Mouse (Mus musculus): ENCODE data around the gene Pml. TPM values are rescaled to one million over a fixed set of nuclear protein-coding genes. Genes with fewer than 3 reads are reported as not detected.

Gene Pml
- polyA plus RNA-seq, 1 experiment from 2014 or later, result 3.9 TPM

DNA sequence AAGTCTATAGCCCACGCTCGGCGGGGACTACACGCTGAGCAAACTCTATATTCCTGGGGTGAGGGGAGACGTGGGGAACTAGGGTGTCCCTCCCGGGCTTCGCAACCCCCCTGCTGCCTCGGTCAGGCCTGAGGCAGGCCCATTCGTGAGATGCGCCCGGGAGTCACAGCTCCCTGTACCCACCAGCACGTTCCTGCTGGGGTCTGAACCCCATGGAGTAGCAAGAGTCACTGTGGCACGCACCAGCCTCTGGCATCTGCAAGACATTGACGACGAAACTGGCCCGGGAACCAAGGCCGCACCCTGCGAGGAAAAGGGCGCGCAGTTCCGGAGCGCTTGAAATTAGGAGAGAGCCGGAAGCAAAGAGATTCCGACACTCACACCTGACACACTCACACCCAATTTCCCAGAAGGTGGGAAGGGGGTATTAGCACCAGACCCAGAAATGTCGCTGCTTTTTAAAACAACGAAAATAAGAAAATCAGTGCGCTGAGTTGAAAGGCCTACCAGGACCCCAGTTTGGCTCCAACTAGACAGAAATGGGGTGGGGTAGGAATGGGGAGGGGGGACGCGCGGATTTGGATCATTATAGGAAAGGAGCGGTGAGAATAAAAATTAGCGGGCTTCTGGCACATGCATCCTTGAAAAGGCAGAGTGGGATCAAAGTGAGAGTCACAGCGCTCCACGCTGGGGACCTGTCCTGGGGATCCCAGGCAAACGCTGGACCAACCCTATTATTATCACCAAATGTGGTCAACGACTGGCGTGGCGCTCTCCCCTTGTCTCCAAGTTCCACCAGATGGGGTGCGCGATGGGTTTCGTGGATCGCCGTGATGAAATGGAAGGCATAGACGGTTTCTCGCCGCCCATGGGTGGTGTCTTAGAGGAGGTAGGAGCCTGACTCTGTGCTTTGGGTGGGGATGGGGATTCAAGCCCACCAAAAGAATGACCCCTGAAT lies 52.7 kb downstream of the Pml start:
- peak overlapping the region; percentile 48 for H3K9ac ChIP-seq (replicated peaks; ENCODE audit: low read length)
- peaks cover 62% of the 10 kb centered on the region for H3K27me3 ChIP-seq (ENCODE audit: control insufficient read depth, insufficient read depth, low read length)
- peak overlapping the region; percentile 90 for H3K27ac ChIP-seq (replicated peaks; ENCODE audit: low read depth, low read length)
- peak; percentile 54 for DNase-seq
- no peaks in the 10 kb centered on the region for H3K9me3 ChIP-seq (ENCODE audit: control insufficient read depth, low read length)
- 2% methylated on average over 46 of the region's 46 CpGs for WGBS
- ATAC-seq (ENCODE audit: low FRiP score, low TSS enrichment), result no peak
- no peaks in the 10 kb centered on the region for H3K36me3 ChIP-seq (ENCODE audit: control insufficient read depth, insufficient read depth, low read length)
- H3K4me3 ChIP-seq (replicated peaks; ENCODE audit: low read depth, low read length), result peak overlapping the region; percentile 41
- H3K4me2 ChIP-seq (ENCODE audit: low read length), result peak overlapping the region; percentile 63
- peaks cover 22% of the 10 kb centered on the region for H3K4me1 ChIP-seq (ENCODE audit: control insufficient read depth, insufficient read depth, low read length)

GRCm38 (mm10) chr9:58196141-58196540 lies 53.4 kb downstream of the Pml start:
- peaks cover 56% of the 10 kb centered on the region for H3K27me3 ChIP-seq (ENCODE audit: control insufficient read depth, insufficient read depth, low read length)

DNA sequence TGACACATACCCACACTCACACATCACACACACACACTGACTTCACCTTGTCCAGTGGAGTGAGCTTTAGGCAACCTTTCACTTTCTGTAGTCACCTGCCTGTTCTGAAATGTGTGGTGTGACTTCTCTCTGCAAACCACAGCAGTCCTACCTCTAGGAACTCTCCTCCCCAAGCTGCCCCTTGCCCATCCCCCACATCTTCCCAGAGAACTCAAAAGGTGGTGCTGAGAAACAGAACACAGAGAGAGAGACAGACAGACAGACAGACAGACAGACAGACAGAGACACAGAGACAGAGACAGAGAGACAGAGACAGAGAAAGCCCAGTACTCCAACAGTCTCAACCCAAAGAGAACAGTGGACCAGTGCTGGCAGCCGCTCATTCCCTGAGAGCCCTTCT lies 53.9 kb downstream of the Pml start:
- no peaks in the 10 kb centered on the region for H3K9me3 ChIP-seq (ENCODE audit: control insufficient read depth, low read length)
- no peak for DNase-seq
- no peak for ATAC-seq (ENCODE audit: low FRiP score, low TSS enrichment)
- H3K27me3 ChIP-seq (ENCODE audit: control insufficient read depth, insufficient read depth, low read length), result peaks cover 51% of the 10 kb centered on the region
- peak overlapping the region; percentile 48 for H3K9ac ChIP-seq (replicated peaks; ENCODE audit: low read length)
- H3K4me1 ChIP-seq (ENCODE audit: control insufficient read depth, insufficient read depth, low read length), result peaks cover 19% of the 10 kb centered on the region
- peak overlapping the region; percentile 90 for H3K27ac ChIP-seq (replicated peaks; ENCODE audit: low read depth, low read length)
- peak overlapping the region; percentile 63 for H3K4me2 ChIP-seq (ENCODE audit: low read length)
- H3K36me3 ChIP-seq (ENCODE audit: control insufficient read depth, insufficient read depth, low read length), result no peaks in the 10 kb centered on the region
- H3K4me3 ChIP-seq (replicated peaks; ENCODE audit: low read depth, low read length), result peak overlapping the region; percentile 41
- WGBS, result 5% methylated on average over 1 of the region's 1 CpGs

More at GRCm38 (mm10) chr9:58196141-58196540, 53.4 kb downstream of the Pml start:
- ATAC-seq (ENCODE audit: low FRiP score, low TSS enrichment) (no peak), DNase-seq (no peak)
- Histone ChIP-seq H3K4me1 (ENCODE audit: control insufficient read depth, insufficient read depth, low read length) (peaks cover 19% of the 10 kb centered on the region), H3K9me3 (ENCODE audit: control insufficient read depth, low read length) (no peaks in the 10 kb centered on the region), H3K36me3 (ENCODE audit: control insufficient read depth, insufficient read depth, low read length) (no peaks in the 10 kb centered on the region), H3K4me3 (replicated peaks; ENCODE audit: low read depth, low read length) (peak overlapping the region; percentile 41), H3K4me2 (ENCODE audit: low read length) (peak overlapping the region; percentile 63), H3K9ac (replicated peaks; ENCODE audit: low read length) (peak overlapping the region; percentile 48), H3K27ac (replicated peaks; ENCODE audit: low read depth, low read length) (peak overlapping the region; percentile 90)
- WGBS, result 3% methylated on average over 14 of the region's 14 CpGs

DNA sequence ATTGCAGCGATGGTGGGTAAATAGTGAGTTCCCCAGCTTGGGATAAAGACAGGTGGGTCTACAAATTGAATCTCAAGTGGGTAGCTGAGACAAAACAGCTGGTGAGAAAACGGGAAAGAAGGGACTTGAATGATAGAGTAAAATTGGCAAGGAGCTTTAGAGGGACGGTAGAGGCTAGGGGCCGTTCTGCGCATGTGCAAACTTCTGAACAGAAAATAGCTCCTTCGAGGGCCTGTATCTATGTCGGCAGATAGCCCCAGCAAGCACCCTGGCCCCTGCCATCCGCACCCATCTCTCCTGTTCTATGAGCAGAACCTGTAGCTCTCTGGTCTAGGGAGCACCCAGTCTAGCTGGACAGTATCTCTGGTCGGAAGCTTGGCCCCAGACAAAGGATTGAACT lies 55.4 kb downstream of the Pml start:
- Histone ChIP-seq H3K9me3 (ENCODE audit: control insufficient read depth, low read length) (no peaks in the 10 kb centered on the region), H3K36me3 (ENCODE audit: control insufficient read depth, insufficient read depth, low read length) (no peaks in the 10 kb centered on the region), H3K4me3 (replicated peaks; ENCODE audit: low read depth, low read length) (no peak overlapping the region), H3K4me2 (ENCODE audit: low read length) (peak overlapping the region; percentile 63; the same call in 1 of the 2 replicates), H3K27me3 (ENCODE audit: control insufficient read depth, insufficient read depth, low read length) (peaks cover 37% of the 10 kb centered on the region), H3K9ac (replicated peaks; ENCODE audit: low read length) (no peak overlapping the region), H3K4me1 (ENCODE audit: control insufficient read depth, insufficient read depth, low read length) (peaks cover 18% of the 10 kb centered on the region), H3K27ac (replicated peaks; ENCODE audit: low read depth, low read length) (peak overlapping the region; percentile 60; the same call in 1 of the 2 replicates)
- ATAC-seq (ENCODE audit: low FRiP score, low TSS enrichment) (no peak), DNase-seq (no peak)
- 59% methylated on average over 9 of the region's 9 CpGs for WGBS

DNA sequence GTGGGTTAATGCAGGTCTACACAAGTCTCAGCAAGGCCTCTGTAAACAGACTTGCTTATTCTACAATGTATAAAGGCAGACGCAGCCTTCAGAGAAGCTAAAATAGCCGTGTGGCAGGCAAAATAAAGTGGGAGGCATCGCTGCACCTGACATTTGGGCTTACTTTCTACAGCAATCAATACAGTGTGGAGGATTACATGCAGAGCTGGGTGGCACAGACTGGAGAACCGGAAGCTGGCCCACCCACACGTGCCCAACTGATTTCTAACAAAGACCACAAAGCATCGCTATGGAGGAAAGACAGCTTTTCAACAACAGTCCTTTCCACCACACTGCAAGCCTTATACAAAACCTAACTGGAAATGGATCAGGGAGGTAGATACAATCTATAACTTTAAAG lies 65.1 kb downstream of the Pml start:
- Histone ChIP-seq H3K9me3 (ENCODE audit: control insufficient read depth, low read length) (no peaks in the 10 kb centered on the region), H3K4me1 (ENCODE audit: control insufficient read depth, insufficient read depth, low read length) (no peaks in the 10 kb centered on the region), H3K27me3 (ENCODE audit: control insufficient read depth, insufficient read depth, low read length) (no peaks in the 10 kb centered on the region), H3K27ac (replicated peaks; ENCODE audit: low read depth, low read length) (no peak overlapping the region), H3K4me3 (replicated peaks; ENCODE audit: low read depth, low read length) (no peak overlapping the region), H3K36me3 (ENCODE audit: control insufficient read depth, insufficient read depth, low read length) (no peaks in the 10 kb centered on the region), H3K9ac (replicated peaks; ENCODE audit: low read length) (no peak overlapping the region), H3K4me2 (ENCODE audit: low read length) (no peak overlapping the region)
- WGBS, result 55% methylated on average over 6 of the region's 6 CpGs
- ATAC-seq (ENCODE audit: low FRiP score, low TSS enrichment) (no peak), DNase-seq (no peak)

GRCm38 (mm10) chr9:58179390-58179789 lies 70.2 kb downstream of the Pml start:
- WGBS, result 95% methylated on average over 2 of the region's 2 CpGs
- Histone ChIP-seq H3K36me3 (ENCODE audit: control insufficient read depth, insufficient read depth, low read length) (no peaks in the 10 kb centered on the region), H3K4me3 (replicated peaks; ENCODE audit: low read depth, low read length) (no peak overlapping the region), H3K4me2 (ENCODE audit: low read length) (no peak overlapping the region), H3K9me3 (ENCODE audit: control insufficient read depth, low read length) (no peaks in the 10 kb centered on the region), H3K9ac (replicated peaks; ENCODE audit: low read length) (no peak overlapping the region), H3K27me3 (ENCODE audit: control insufficient read depth, insufficient read depth, low read length) (no peaks in the 10 kb centered on the region), H3K4me1 (ENCODE audit: control insufficient read depth, insufficient read depth, low read length) (0 out of 2 replicates have a peak, but pooled peaks cover 3% of the 10 kb centered on the region), H3K27ac (replicated peaks; ENCODE audit: low read depth, low read length) (no peak overlapping the region)
- DNase-seq (no peak), ATAC-seq (ENCODE audit: low FRiP score, low TSS enrichment) (no peak)

- Histone ChIP-seq H3K4me2 (ENCODE audit: low read length) (no peak overlapping the region), H3K9ac (replicated peaks; ENCODE audit: low read length) (no peak overlapping the region), H3K9me3 (ENCODE audit: control insufficient read depth, low read length) (no peaks in the 10 kb centered on the region), H3K4me3 (replicated peaks; ENCODE audit: low read depth, low read length) (no peak overlapping the region), H3K36me3 (ENCODE audit: control insufficient read depth, insufficient read depth, low read length) (no peaks in the 10 kb centered on the region), H3K27ac (replicated peaks; ENCODE audit: low read depth, low read length) (no peak overlapping the region), H3K27me3 (ENCODE audit: control insufficient read depth, insufficient read depth, low read length) (no peaks in the 10 kb centered on the region), H3K4me1 (ENCODE audit: control insufficient read depth, insufficient read depth, low read length) (0 out of 2 replicates have a peak, but pooled peaks cover 3% of the 10 kb centered on the region)
- DNase-seq (no peak), ATAC-seq (ENCODE audit: low FRiP score, low TSS enrichment) (no peak)
- WGBS, result 43% methylated on average over 4 of the region's 4 CpGs
Measured at GRCm38 (mm10) chr9:58177165-58177564, 72.4 kb downstream of the Pml start.

DNA sequence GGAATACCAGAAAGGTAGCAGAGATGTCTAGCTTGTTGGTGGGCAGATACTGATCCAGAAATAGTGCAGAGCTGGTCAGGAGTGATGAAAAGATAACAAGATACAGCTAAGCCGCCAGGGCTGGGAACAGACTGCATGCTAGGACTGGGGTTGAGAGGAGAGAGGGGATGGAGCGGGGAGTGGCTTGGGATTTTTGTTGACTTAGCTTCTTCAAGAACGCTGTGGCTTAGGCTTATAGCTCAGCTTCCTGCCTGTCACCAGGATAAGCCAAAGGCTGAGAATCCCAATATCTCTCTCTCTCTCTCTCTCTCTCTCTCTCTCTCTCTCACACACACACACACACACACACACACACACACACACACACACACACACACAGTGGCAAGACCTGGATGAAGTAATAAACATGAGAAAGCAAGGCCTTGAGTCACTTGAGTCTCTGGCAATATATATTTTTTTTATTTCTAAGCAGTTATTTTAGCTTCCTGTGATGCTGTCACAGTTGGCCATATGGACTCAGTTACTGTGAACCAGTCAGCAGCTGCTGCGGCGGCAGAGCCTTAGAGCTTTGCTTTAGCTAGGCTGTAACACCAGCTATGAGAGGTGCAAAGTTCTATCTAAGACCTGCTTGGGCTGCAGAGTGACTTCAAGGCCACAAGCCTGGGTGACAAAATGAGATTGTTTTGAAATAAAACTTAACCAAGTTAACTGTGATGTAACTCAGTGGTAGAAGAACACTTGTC lies 73.7 kb downstream of the Pml start:
- H3K9ac ChIP-seq (replicated peaks; ENCODE audit: low read length), result no peak overlapping the region
- H3K27ac ChIP-seq (replicated peaks; ENCODE audit: low read depth, low read length), result no peak overlapping the region

More for the DNA sequence above, 73.7 kb downstream of the Pml start:
- Histone ChIP-seq H3K4me1 (ENCODE audit: control insufficient read depth, insufficient read depth, low read length) (0 out of 2 replicates have a peak, but pooled peaks cover 3% of the 10 kb centered on the region), H3K36me3 (ENCODE audit: control insufficient read depth, insufficient read depth, low read length) (no peaks in the 10 kb centered on the region), H3K27me3 (ENCODE audit: control insufficient read depth, insufficient read depth, low read length) (no peaks in the 10 kb centered on the region), H3K4me3 (replicated peaks; ENCODE audit: low read depth, low read length) (no peak overlapping the region), H3K4me2 (ENCODE audit: low read length) (no peak overlapping the region), H3K9me3 (ENCODE audit: control insufficient read depth, low read length) (no peaks in the 10 kb centered on the region)
- ATAC-seq (ENCODE audit: low FRiP score, low TSS enrichment), result no peak
- WGBS, result 59% methylated on average over 5 of the region's 5 CpGs
- no peak for DNase-seq
